Mouse (Mus musculus): ENCODE measurements at regions not wholly inside any gene's neighbourhood (a gene's known extent, or its start where the extent isn't known, plus 50 kb on each side); places are given as distances from the start of the nearest gene placed in this dataset.

DNA sequence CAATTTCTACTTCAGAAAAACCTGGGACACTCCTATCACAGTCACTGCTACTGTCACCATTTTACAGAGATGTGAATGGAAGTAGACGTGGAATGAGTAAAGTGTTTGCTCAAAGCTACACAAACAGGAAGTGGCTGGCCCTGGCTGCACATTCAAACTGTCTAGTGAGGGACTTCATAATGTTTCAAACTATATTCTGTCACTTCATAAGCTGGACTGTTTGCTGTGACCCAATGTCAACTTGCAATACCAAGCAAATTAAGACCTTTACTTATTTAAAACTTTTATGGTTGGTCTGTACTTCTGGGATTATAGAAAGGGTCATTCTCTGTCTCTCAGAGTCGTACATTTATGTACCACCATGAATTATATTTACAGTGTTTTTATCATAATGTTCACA lies 53.9 kb downstream of the Gm11361 start:
- peak; percentile 3 for DNase-seq (ENCODE audit: low read depth)

DNA sequence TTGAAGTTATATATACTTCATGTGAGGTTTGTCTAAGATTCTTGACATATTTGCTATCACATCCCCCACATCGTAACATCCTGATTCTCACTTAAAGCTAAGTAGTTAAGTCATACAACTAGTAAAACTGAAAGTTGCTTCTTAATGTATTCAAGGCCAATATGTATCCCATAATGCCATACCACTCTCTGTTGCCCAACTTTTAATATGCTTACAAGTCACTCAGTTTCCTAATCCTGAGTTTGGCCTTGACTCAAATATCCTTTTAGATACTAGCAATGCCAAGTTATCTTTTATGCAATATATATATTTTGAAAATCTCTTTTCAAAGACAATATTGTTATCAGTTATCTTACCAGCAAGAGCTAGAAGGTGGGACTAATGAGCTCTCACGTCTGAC lies 54.3 kb downstream of the Gm11361 start:
- no peak for DNase-seq (ENCODE audit: low read depth)

DNA sequence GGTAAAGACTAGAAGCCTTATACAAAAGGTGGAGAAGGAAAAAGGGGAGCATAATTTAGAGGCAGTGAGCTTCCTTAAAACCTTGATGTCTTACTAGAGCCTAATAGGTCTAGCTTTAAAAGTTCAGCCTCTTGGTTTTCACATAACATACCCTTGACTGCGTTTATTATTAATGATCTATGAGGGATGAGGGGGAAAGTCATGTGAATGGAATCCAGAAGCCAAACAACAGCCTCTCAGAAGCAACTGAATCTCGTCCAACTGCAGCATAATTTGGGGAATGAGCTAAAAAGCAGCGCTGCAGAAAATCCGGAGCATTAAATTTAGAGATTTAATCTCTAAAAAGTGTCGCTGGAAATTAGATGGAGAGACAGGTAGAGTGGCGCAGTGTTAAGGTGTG lies 54.8 kb downstream of the Gm11361 start:
- no peak for DNase-seq (ENCODE audit: low read depth)

DNA sequence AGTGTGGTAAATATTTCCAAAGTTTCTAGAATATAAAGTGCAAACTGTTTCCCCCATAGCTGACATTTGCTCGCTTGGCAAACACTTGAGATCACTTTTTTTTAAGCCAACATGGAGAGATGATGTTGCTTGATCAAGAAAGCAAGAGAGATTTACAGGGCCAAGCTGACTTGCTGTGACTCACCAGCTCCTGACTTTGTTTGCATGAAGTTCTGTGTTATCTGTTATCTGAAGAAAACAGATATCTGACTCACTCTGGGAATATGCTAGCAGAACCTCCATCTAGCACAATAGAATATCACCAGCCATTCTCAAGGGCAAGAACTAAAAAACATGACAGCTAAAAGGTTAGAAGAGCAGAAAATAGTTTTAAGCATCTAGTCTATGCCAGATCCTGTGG lies 56.1 kb downstream of the Gm11361 start:
- no peak for DNase-seq (ENCODE audit: low read depth)

DNA sequence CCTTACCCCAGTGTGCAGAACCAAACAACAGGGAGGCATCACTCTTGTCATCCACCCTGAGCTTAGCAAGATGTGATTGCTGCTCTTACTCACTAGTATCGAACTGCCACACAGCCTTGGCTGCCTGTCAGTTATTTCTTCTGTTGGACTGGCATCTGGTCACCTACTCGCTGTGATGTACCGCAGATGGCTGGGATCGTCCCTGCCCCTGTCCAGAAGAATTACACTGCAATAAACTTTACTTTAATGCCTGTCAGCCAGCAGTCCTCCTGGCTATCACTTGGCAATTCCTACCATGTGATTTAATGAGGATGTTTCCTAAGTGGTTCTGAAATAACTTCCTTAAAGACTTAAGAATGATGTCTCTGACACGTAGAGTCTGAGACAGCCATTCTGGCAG lies 57.7 kb downstream of the Gm11361 start:
- DNase-seq (ENCODE audit: low read depth) = no peak
